Mouse (Mus musculus): Measurements from ENCODE around the gene Baiap2l1.

GRCm38 (mm10) chr5:144400821-144401220 is 42.9 kb upstream of the Baiap2l1 start:
- TF ChIP-seq CTCF (IDR thresholded peaks at IDR 0.05; ENCODE audit: low read depth) (no peak), EP300 (IDR thresholded peaks at IDR 0.05; ENCODE audit: low read depth) (no peak)

All from liver, postnatal 0 days (tissue).